Mouse (Mus musculus) embryonic fibroblast, embryonic 13.5 days (primary cell): ENCODE measurements around the gene Mpv17l.
"Not testable (repeated sequence)": the region's sequence is repeated elsewhere in the genome, so short reads cannot be mapped to it uniquely, and the experiment has no call there.

Source experiments
- CTCF ChIP-seq: IDR thresholded peaks from 2 replicates; pipeline ENCODE4 v1.5.1; 2011; ENCODE audit warnings: mild to moderate bottlenecking, control low read depth, low read length, moderate library complexity, borderline replicate concordance; ENCODE audit not compliant: insufficient read depth
- POLR2A ChIP-seq: IDR thresholded peaks from 2 replicates; pipeline ENCODE4 v1.6.1; 2011; ENCODE audit warnings: low read depth, mild to moderate bottlenecking, control low read depth, low read length, moderate library complexity

DNA sequence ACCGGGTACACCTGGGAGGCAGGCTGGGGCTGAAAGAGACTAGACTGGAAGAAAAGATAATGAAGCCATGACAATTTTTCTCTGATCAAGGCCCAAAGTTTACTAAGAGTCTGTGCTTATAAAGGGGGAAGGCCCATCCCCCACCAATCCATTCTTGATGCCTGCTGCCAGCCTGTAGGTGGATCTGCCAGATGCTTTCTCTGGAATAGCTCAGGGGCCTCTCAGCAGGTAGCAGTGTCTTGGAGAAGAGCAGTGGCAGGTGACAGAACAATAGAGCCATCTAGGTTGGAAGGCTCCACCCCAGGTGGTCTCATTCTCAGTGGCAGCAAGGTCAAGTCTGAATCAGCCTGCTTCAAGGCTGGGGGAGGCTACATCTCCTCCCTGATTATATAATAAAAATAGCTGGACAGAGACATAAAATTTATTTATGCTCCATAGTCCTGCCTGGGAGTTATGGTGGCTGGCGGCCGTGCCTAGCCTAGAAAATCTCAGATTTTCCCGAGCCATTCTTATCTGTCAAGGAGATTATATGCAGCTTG, 73.5 kb downstream of the Mpv17l start:
- not testable (repeated sequence) for TF ChIP-seq CTCF, POLR2A
